ENCODE assay signal across 17 mouse cellular contexts in the genomic region with DNA sequence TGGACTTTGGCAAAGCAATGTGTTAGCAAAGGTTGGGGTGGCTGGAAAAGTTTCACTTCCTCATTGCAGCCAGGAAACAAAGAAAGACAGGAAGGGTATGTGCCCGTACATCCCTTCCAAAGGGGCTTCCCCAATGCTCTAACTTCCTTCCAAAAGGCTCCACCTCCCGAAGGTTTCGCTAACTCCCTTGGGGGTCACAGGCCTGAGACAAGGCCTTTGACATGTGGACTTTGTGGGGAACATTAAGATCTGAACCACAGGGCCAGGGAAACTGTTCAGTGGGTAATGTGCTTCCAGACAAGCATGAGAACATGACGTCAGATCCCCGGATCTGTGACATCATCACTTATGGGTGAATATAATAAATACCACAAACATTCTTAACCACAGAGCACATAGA. TPM values are rescaled to one million over a fixed set of nuclear protein-coding genes. Genes with fewer than 3 reads are reported as not detected.
DNase-seq lines count a peak whose midpoint lies in the region; ATAC-seq lines count a peak whose summit lies in the region.
"Had no signal": no experiment of that assay in that cellular context is flagged by ENCODE, and none has a peak within 500 bp of the region (broad histone marks: within the 10 kb centered on the region; RNA-seq: fewer than 3 reads in every experiment).

No protein-coding gene starts in this region.

- H3K36me3 ChIP-seq in midbrain, embryonic 11.5 days (ENCODE audit: control insufficient read depth, insufficient read depth, low read length): no peaks in the 10 kb centered on the region
- H3K36me3 ChIP-seq in midbrain, embryonic 14.5 days (ENCODE audit: control insufficient read depth, insufficient read depth, low read length): no peaks in the 10 kb centered on the region
- H3K36me3 ChIP-seq in hindbrain, embryonic 13.5 days: no peaks in the 10 kb centered on the region
- H3K36me3 ChIP-seq: heart, embryonic 12.5 days; hindbrain, embryonic 10.5 days; intestine, embryonic 15.5 days had no signal

- no peak overlapping the region for H3K27ac ChIP-seq in midbrain, embryonic 11.5 days (ENCODE audit: low read depth, low read length)
- H3K27ac ChIP-seq in midbrain, embryonic 14.5 days (replicated peaks; ENCODE audit: low read depth, low read length): no peak overlapping the region
- no peak overlapping the region for H3K27ac ChIP-seq in hindbrain, embryonic 13.5 days
- H3K27ac ChIP-seq: hindbrain, embryonic 10.5 days; intestine, embryonic 15.5 days; kidney, postnatal 0 days had no signal

- H3K4me3 ChIP-seq in midbrain, embryonic 11.5 days (ENCODE audit: low read depth, low read length): no peak overlapping the region
- H3K4me3 ChIP-seq in midbrain, embryonic 14.5 days (replicated peaks; ENCODE audit: low read depth, low read length): no peak overlapping the region
- no peak overlapping the region for H3K4me3 ChIP-seq in hindbrain, embryonic 13.5 days
- H3K4me3 ChIP-seq: heart, embryonic 12.5 days; hindbrain, embryonic 10.5 days; intestine, embryonic 15.5 days had no signal

- WGBS in midbrain, embryonic 11.5 days: 91% methylated on average over 5 of the region's 5 CpGs
- 94% methylated on average over 5 of the region's 5 CpGs for WGBS in midbrain, embryonic 14.5 days
- 94% methylated on average over 5 of the region's 5 CpGs for WGBS in hindbrain, embryonic 13.5 days

- no peaks in the 10 kb centered on the region for H3K27me3 ChIP-seq in midbrain, embryonic 11.5 days (ENCODE audit: control insufficient read depth, insufficient read depth, low read length)
- no peaks in the 10 kb centered on the region for H3K27me3 ChIP-seq in midbrain, embryonic 14.5 days (ENCODE audit: control insufficient read depth, insufficient read depth, low read length)
- H3K27me3 ChIP-seq in hindbrain, embryonic 13.5 days: no peaks in the 10 kb centered on the region
- H3K27me3 ChIP-seq: heart, embryonic 12.5 days; intestine, embryonic 15.5 days had no signal

- ATAC-seq in midbrain, embryonic 11.5 days (ENCODE audit: low FRiP score): no peak
- ATAC-seq in midbrain, embryonic 14.5 days (ENCODE audit: low FRiP score, low TSS enrichment): no peak
- peak; percentile 77 for ATAC-seq in common myeloid progenitor, adult 5-6 weeks (replicated peaks; ENCODE audit: low read depth, poor library complexity, severe bottlenecking)
- peak; percentile 85 for ATAC-seq in monocyte, adult 5-6 weeks (replicated peaks; ENCODE audit: insufficient number of reproducible peaks, low FRiP score, low TSS enrichment, poor library complexity, severe bottlenecking)
- no peak for ATAC-seq in hindbrain, embryonic 13.5 days (ENCODE audit: low FRiP score)
- ATAC-seq in activated CD4-positive, CD25-positive, alpha-beta regulatory T cell, adult 4 months: no peak
- ATAC-seq: forebrain, embryonic 16.5 days; intestine, embryonic 15.5 days had no signal

- no peak overlapping the region for H3K4me2 ChIP-seq in midbrain, embryonic 11.5 days
- no peak overlapping the region for H3K4me2 ChIP-seq in midbrain, embryonic 14.5 days (ENCODE audit: low read length)
- H3K4me2 ChIP-seq in hindbrain, embryonic 13.5 days: no peak overlapping the region
- H3K4me2 ChIP-seq: heart, embryonic 12.5 days; intestine, embryonic 15.5 days had no signal

- no peak overlapping the region for H3K9ac ChIP-seq in midbrain, embryonic 11.5 days (ENCODE audit: low read length)
- no peak overlapping the region for H3K9ac ChIP-seq in midbrain, embryonic 14.5 days (replicated peaks; ENCODE audit: low read length)
- H3K9ac ChIP-seq in hindbrain, embryonic 13.5 days: no peak overlapping the region
- H3K9ac ChIP-seq: heart, embryonic 12.5 days; intestine, embryonic 15.5 days had no signal

- no peaks in the 10 kb centered on the region for H3K9me3 ChIP-seq in midbrain, embryonic 11.5 days (ENCODE audit: control insufficient read depth, low read length)
- H3K9me3 ChIP-seq in midbrain, embryonic 14.5 days (ENCODE audit: control insufficient read depth, low read length): no peaks in the 10 kb centered on the region
- no peaks in the 10 kb centered on the region for H3K9me3 ChIP-seq in hindbrain, embryonic 13.5 days
- H3K9me3 ChIP-seq: heart, embryonic 12.5 days; hindbrain, embryonic 10.5 days; intestine, embryonic 15.5 days had no signal

- no peaks in the 10 kb centered on the region for H3K4me1 ChIP-seq in midbrain, embryonic 11.5 days (ENCODE audit: control insufficient read depth, insufficient read depth, low read length)
- H3K4me1 ChIP-seq in midbrain, embryonic 14.5 days (ENCODE audit: control insufficient read depth, insufficient read depth, low read length): no peaks in the 10 kb centered on the region
- no peaks in the 10 kb centered on the region for H3K4me1 ChIP-seq in hindbrain, embryonic 13.5 days (replicated peaks)
- H3K4me1 ChIP-seq: heart, embryonic 12.5 days; hindbrain, embryonic 10.5 days; intestine, embryonic 15.5 days had no signal

- peak; percentile 96 for DNase-seq in heart, adult 11 months
- no peak for DNase-seq in heart, adult 8-10 months (ENCODE audit: low spot score)
- peak; percentile 17 for DNase-seq in midbrain, embryonic 11.5 days (ENCODE audit: low spot score, missing footprints)
- DNase-seq in midbrain, embryonic 14.5 days: no peak
- DNase-seq: adrenal gland, postnatal 10 days; cerebellum, adult 9-10 months; embryo, embryonic 11 days; thymus, postnatal 36 days had no signal

RNA-seq across cellular contexts. Expression of a gene that starts 15.5 kb away (rescaled TPM):
- total RNA-seq in heart, adult 8-10 months (2022): 10 to 100 TPM; 20.3 to 24.4 (median 21.2) TPM
- polyA plus RNA-seq in midbrain, embryonic 11.5 days (2014; fragmentation: Nextera tagmentation; extraction: Ambion mirVana): 16.7 and 20.3 TPM in 2 replicates
- polyA plus RNA-seq in midbrain, embryonic 14.5 days (2014; fragmentation: Nextera tagmentation; extraction: Ambion mirVana): 18.2 and 18.5 TPM in 2 replicates
- total RNA-seq in common myeloid progenitor, adult 5-6 weeks (2017): 14.6 and 19.6 TPM in 2 replicates
- 16.2 to 26.3 TPM (median 21.9 TPM) in 3 replicates for total RNA-seq in monocyte, adult 5-6 weeks (2017)
- 9.3 and 10.0 TPM in 2 replicates for polyA plus RNA-seq in hindbrain, embryonic 13.5 days (2015; fragmentation: Nextera tagmentation; extraction: Ambion mirVana)
- polyA plus RNA-seq in activated CD4-positive, CD25-positive, alpha-beta regulatory T cell, adult 4 months (2017; shearing (Covaris generic)): 1 to 10 TPM; 2.8 to 3.8 TPM

Comparison
In these comparisons a context has a peak if more than half of its experiments do, and no peak if none do; other contexts are left out.
1. DNase-seq: peak in heart, adult 11 months (single experiment) and midbrain, embryonic 11.5 days (single experiment); none in heart, adult 8-10 months (single experiment) and midbrain, embryonic 14.5 days (single experiment).
2. ATAC-seq: peak in common myeloid progenitor, adult 5-6 weeks (single experiment) and monocyte, adult 5-6 weeks (single experiment); none in midbrain, embryonic 11.5 days (single experiment), midbrain, embryonic 14.5 days (single experiment), hindbrain, embryonic 13.5 days (single experiment) and activated CD4-positive, CD25-positive, alpha-beta regulatory T cell, adult 4 months (single experiment).